Mouse (Mus musculus) brain, embryonic 14.5 days (tissue): Measurements from ENCODE around the gene Sgsm2.

Source experiments
- CTCF ChIP-seq: fragments of 200-500 bp; IDR thresholded peaks from 2 replicates; pipeline ENCODE4 v1.5.1; 2012; ENCODE audit warnings: inconsistent platforms, mild to moderate bottlenecking, moderate library complexity, borderline replicate concordance; ENCODE audit not compliant: insufficient read depth, insufficient read length; ENCODE audit errors: extremely low read depth
- POLR2A ChIP-seq: fragments of 200-500 bp; IDR thresholded peaks from 2 replicates; pipeline ENCODE4 v1.6.1; 2012; ENCODE audit warnings: mild to moderate bottlenecking, inconsistent platforms, borderline replicate concordance; ENCODE audit not compliant: poor library complexity, insufficient read depth, insufficient read length, severe bottlenecking; ENCODE audit errors: extremely low read depth

- TF ChIP-seq POLR2A (no peak), CTCF (no peak)
These were observed 57.9 kb downstream of the Sgsm2 start for GRCm38 (mm10) chr11:74838971-74839370.
